Mouse (Mus musculus) hindbrain, embryonic 14.5 days (tissue): ENCODE results near the gene Tiam1. TPM values are rescaled to one million over a fixed set of nuclear protein-coding genes. Genes with fewer than 3 reads are reported as not detected.

Experiments
- ATAC-seq: fragments of 200-750 bp; cut with Nextera tagmentation; 2 replicates; pipeline ENCODE4 v1.8.0; 2017; ENCODE audit warnings: moderate number of reproducible peaks, mild to moderate bottlenecking, moderate TSS enrichment, moderate library complexity; ENCODE audit not compliant: low FRiP score
- DNase-seq: peaks from one replicate; pipeline ENCODE4 v3.0.0-alpha.2; 2015; ENCODE audit warnings: low spot score
- H3K27ac ChIP-seq: fragments of 300-500 bp; sonication (generic); 2 replicates; pipeline ENCODE4 v1.5.1; 2014; ENCODE audit warnings: mild to moderate bottlenecking, moderate library complexity
- H3K27me3 ChIP-seq: fragments of 300-500 bp; sonication (generic); 2 replicates; pipeline ENCODE4 v1.6.1; 2014; ENCODE audit warnings: mild to moderate bottlenecking, low read length, mixed read lengths; ENCODE audit not compliant: control insufficient read depth, insufficient read depth
- H3K36me3 ChIP-seq: fragments of 300-500 bp; sonication (generic); replicated peaks from 2 replicates; pipeline ENCODE4 v1.6.1; 2014; ENCODE audit not compliant: control insufficient read depth, insufficient read depth
- H3K4me1 ChIP-seq: fragments of 300-500 bp; sonication (generic); replicated peaks from 2 replicates; pipeline ENCODE4 v1.6.1; 2014; ENCODE audit warnings: antibody characterized with exemption, low read length, mixed read lengths; ENCODE audit not compliant: control insufficient read depth, insufficient read depth
- H3K4me2 ChIP-seq: fragments of 300-500 bp; sonication (generic); replicated peaks from 2 replicates; pipeline ENCODE4 v1.6.1; 2014; ENCODE audit warnings: mild to moderate bottlenecking, moderate library complexity
- H3K4me3 ChIP-seq: fragments of 300-500 bp; sonication (generic); replicated peaks from 2 replicates; pipeline ENCODE4 v1.5.1; 2014; ENCODE audit warnings: mild to moderate bottlenecking, low read length
- H3K9ac ChIP-seq: fragments of 300-500 bp; sonication (generic); 2 replicates; pipeline ENCODE4 v1.6.1; 2014
- H3K9me3 ChIP-seq: fragments of 300-500 bp; sonication (generic); 2 replicates; pipeline ENCODE4 v1.6.1; 2016; ENCODE audit warnings: low read length; ENCODE audit not compliant: control insufficient read depth
- WGBS: fragments of 180-500 bp; shearing (Covaris S2); extraction: QIAGEN DNeasy Blood & Tissue Kit; methylation state at CpG from one replicate; pipeline ENCODE4 v1.1.7; 2014; 5-methylcytosine and 5-hydroxymethylcytosine counted together
- polyA plus RNA-seq: library from polyadenylated mRNA; unstranded; fragments of >200 nt; fragmentation: Nextera tagmentation; extraction: Ambion mirVana; gene quantifications from 2 replicates; pipeline ENCODE4 v1.2.1, GENCODE M21; 2014

The Tiam1 gene
- polyA plus RNA-seq, 1 experiment from 2014 or later, result 27.2 TPM

- Histone ChIP-seq H3K36me3 (peaks cover 9% of the 10 kb centered on the region), H3K9me3 (no peaks in the 10 kb centered on the region), H3K9ac (no peak overlapping the region), H3K4me2 (no peak overlapping the region), H3K27me3 (peaks cover 3% of the 10 kb centered on the region; the same call in 1 of the 2 replicates), H3K4me3 (no peak overlapping the region), H3K4me1 (peaks cover 7% of the 10 kb centered on the region), H3K27ac (no peak overlapping the region)
- 90% methylated on average over 6 of the region's 6 CpGs for WGBS
- ATAC-seq, result no peak
- no peak for DNase-seq
These were observed 320.7 kb downstream of the Tiam1 start for GRCm38 (mm10) chr16:89822882-89823281.

- ATAC-seq (no peak), DNase-seq (no peak)
- Histone ChIP-seq H3K36me3 (peaks cover 9% of the 10 kb centered on the region), H3K9me3 (no peaks in the 10 kb centered on the region), H3K27me3 (peaks cover 10% of the 10 kb centered on the region; the same call in 1 of the 2 replicates), H3K4me3 (peak overlapping the region; percentile 34; the same call in 1 of the 2 replicates), H3K27ac (no peak overlapping the region), H3K9ac (peak overlapping the region; percentile 55; the same call in 1 of the 2 replicates), H3K4me1 (peaks cover 22% of the 10 kb centered on the region), H3K4me2 (peak overlapping the region; percentile 79)
- WGBS, result 31% methylated on average over 4 of the region's 4 CpGs
These were observed 324.9 kb downstream of the Tiam1 start for GRCm38 (mm10) chr16:89818661-89819060.

- H3K9ac ChIP-seq, result peak overlapping the region; percentile 55
- ATAC-seq, result no peak
- 3% methylated on average over 38 of the region's 38 CpGs for WGBS
These were observed 325.5 kb downstream of the Tiam1 start for GRCm38 (mm10) chr16:89817861-89818630.

GRCm38 (mm10) chr16:89817301-89817700 lies 326.3 kb downstream of the Tiam1 start:
- peak overlapping the region; percentile 34 for H3K4me3 ChIP-seq
- peaks cover 10% of the 10 kb centered on the region; the same call in 1 of the 2 replicates for H3K27me3 ChIP-seq
- H3K4me2 ChIP-seq, result peak overlapping the region; percentile 79
- no peak for DNase-seq
- ATAC-seq, result no peak
- 0 out of 2 replicates have a peak overlapping the region, but pooled peaks have one; percentile 29 for H3K9ac ChIP-seq
- H3K9me3 ChIP-seq, result no peaks in the 10 kb centered on the region
- H3K27ac ChIP-seq, result no peak overlapping the region; the same call in 1 of the 2 replicates
- peaks cover 9% of the 10 kb centered on the region for H3K36me3 ChIP-seq
- WGBS, result 9% methylated on average over 9 of the region's 9 CpGs
- peaks cover 22% of the 10 kb centered on the region for H3K4me1 ChIP-seq

More at GRCm38 (mm10) chr16:89817861-89818630, 325.5 kb downstream of the Tiam1 start:
- Histone ChIP-seq H3K4me2 (peak overlapping the region; percentile 79), H3K27me3 (peaks cover 10% of the 10 kb centered on the region; the same call in 1 of the 2 replicates), H3K4me1 (peaks cover 22% of the 10 kb centered on the region), H3K36me3 (peaks cover 9% of the 10 kb centered on the region), H3K9me3 (no peaks in the 10 kb centered on the region), H3K27ac (no peak overlapping the region), H3K4me3 (peak overlapping the region; percentile 34)
- no peak for DNase-seq

GRCm38 (mm10) chr16:89816506-89817172 lies 326.9 kb downstream of the Tiam1 start:
- Histone ChIP-seq H3K4me2 (peak overlapping the region; percentile 79), H3K4me1 (peaks cover 22% of the 10 kb centered on the region), H3K4me3 (no peak overlapping the region; the same call in 1 of the 2 replicates), H3K36me3 (peaks cover 10% of the 10 kb centered on the region), H3K27ac (no peak overlapping the region; the same call in 1 of the 2 replicates), H3K27me3 (peaks cover 10% of the 10 kb centered on the region; the same call in 1 of the 2 replicates), H3K9ac (no peak overlapping the region), H3K9me3 (no peaks in the 10 kb centered on the region)
- ATAC-seq, result peak; percentile 18; the same call in 1 of the 2 replicates
- no peak for DNase-seq
- 32% methylated on average over 13 of the region's 13 CpGs for WGBS

- no peak overlapping the region for H3K9ac ChIP-seq
- H3K36me3 ChIP-seq, result peaks cover 17% of the 10 kb centered on the region
- no peak for DNase-seq
- H3K9me3 ChIP-seq, result no peaks in the 10 kb centered on the region
- H3K4me3 ChIP-seq, result no peak overlapping the region
- whole genome bisulfite sequencing, result 76% methylated on average over 9 of the region's 9 CpGs
- peaks cover 21% of the 10 kb centered on the region for H3K4me1 ChIP-seq
- H3K27ac ChIP-seq, result no peak overlapping the region
- H3K27me3 ChIP-seq, result peaks cover 10% of the 10 kb centered on the region; the same call in 1 of the 2 replicates
- no peak overlapping the region for H3K4me2 ChIP-seq
- ATAC-seq, result no peak
These were observed 330.0 kb downstream of the Tiam1 start for GRCm38 (mm10) chr16:89813536-89813935.

GRCm38 (mm10) chr16:89812891-89813290 lies 330.7 kb downstream of the Tiam1 start:
- Histone ChIP-seq H3K9ac (no peak overlapping the region), H3K36me3 (peaks cover 19% of the 10 kb centered on the region), H3K27ac (no peak overlapping the region), H3K27me3 (peaks cover 7% of the 10 kb centered on the region; the same call in 1 of the 2 replicates), H3K4me3 (no peak overlapping the region), H3K9me3 (no peaks in the 10 kb centered on the region), H3K4me2 (no peak overlapping the region), H3K4me1 (peaks cover 15% of the 10 kb centered on the region)
- ATAC-seq (no peak), DNase-seq (no peak)
- WGBS, result 78% methylated on average over 12 of the region's 12 CpGs

- no peak overlapping the region for H3K9ac ChIP-seq
- peaks cover 19% of the 10 kb centered on the region for H3K36me3 ChIP-seq
- H3K4me2 ChIP-seq, result no peak overlapping the region
- H3K4me3 ChIP-seq, result no peak overlapping the region
- H3K4me1 ChIP-seq, result 0 out of 2 replicates have a peak, but pooled peaks cover 4% of the 10 kb centered on the region
- ATAC-seq (no peak), DNase-seq (no peak)
- no peaks in the 10 kb centered on the region for H3K9me3 ChIP-seq
- H3K27ac ChIP-seq, result no peak overlapping the region
- H3K27me3 ChIP-seq, result no peaks in the 10 kb centered on the region
- WGBS, result 93% methylated on average over 6 of the region's 6 CpGs
These were observed 333.2 kb downstream of the Tiam1 start for GRCm38 (mm10) chr16:89810398-89810797.

- no peaks in the 10 kb centered on the region for H3K9me3 ChIP-seq
- no peak overlapping the region for H3K27ac ChIP-seq
- no peak overlapping the region for H3K4me2 ChIP-seq
- H3K27me3 ChIP-seq, result no peaks in the 10 kb centered on the region
- H3K4me1 ChIP-seq, result no peaks in the 10 kb centered on the region
- no peak for DNase-seq
- WGBS, result 89% methylated on average over 13 of the region's 13 CpGs
- no peak overlapping the region for H3K4me3 ChIP-seq
- H3K9ac ChIP-seq, result no peak overlapping the region
- no peak for ATAC-seq
- H3K36me3 ChIP-seq, result peaks cover 38% of the 10 kb centered on the region
These were observed 335.4 kb downstream of the Tiam1 start for GRCm38 (mm10) chr16:89808168-89808567.
